Mouse (Mus musculus) heart, embryonic 11.5 days (tissue): ENCODE data around the gene Palld. TPM values are rescaled to one million over a fixed set of nuclear protein-coding genes. Genes with fewer than 3 reads are reported as not detected.

Experiments
- ATAC-seq: fragments of 200-750 bp; cut with Nextera tagmentation; replicated peaks from 2 replicates; pipeline ENCODE4 v1.8.0; 2017; ENCODE audit warnings: moderate library complexity; ENCODE audit not compliant: insufficient number of reproducible peaks, low FRiP score, low TSS enrichment
- H3K27ac ChIP-seq: fragments of 300-500 bp; sonication (generic); 2 replicates; pipeline ENCODE4 v1.5.1; 2014; ENCODE audit warnings: mild to moderate bottlenecking, low read depth, low read length
- H3K27me3 ChIP-seq: fragments of 300-500 bp; sonication (generic); 2 replicates; pipeline ENCODE4 v1.6.1; 2014; ENCODE audit warnings: mild to moderate bottlenecking, low read length, mixed read lengths; ENCODE audit not compliant: control insufficient read depth, insufficient read depth
- H3K36me3 ChIP-seq: fragments of 300-500 bp; sonication (generic); 2 replicates; pipeline ENCODE4 v1.6.1; 2014; ENCODE audit warnings: mild to moderate bottlenecking, low read length, moderate library complexity, mixed read lengths; ENCODE audit not compliant: control insufficient read depth, insufficient read depth
- H3K4me1 ChIP-seq: fragments of 300-500 bp; sonication (generic); 2 replicates; pipeline ENCODE4 v1.6.1; 2014; ENCODE audit warnings: low read length; ENCODE audit not compliant: control insufficient read depth, insufficient read depth
- H3K4me2 ChIP-seq: fragments of 300-500 bp; sonication (generic); 2 replicates; pipeline ENCODE4 v1.6.1; 2014; ENCODE audit warnings: mild to moderate bottlenecking, moderate library complexity
- H3K4me3 ChIP-seq: fragments of 300-500 bp; sonication (generic); 2 replicates; pipeline ENCODE4 v1.5.1; 2014; ENCODE audit warnings: low read depth, low read length
- H3K9ac ChIP-seq: fragments of 300-500 bp; sonication (generic); 2 replicates; pipeline ENCODE4 v1.6.1; 2014; ENCODE audit warnings: mild to moderate bottlenecking, low read depth, low read length, moderate library complexity
- H3K9me3 ChIP-seq: fragments of 300-500 bp; sonication (generic); replicated peaks from 2 replicates; pipeline ENCODE4 v1.6.1; 2016; ENCODE audit warnings: low read length; ENCODE audit not compliant: control insufficient read depth
- WGBS: fragments of 180-500 bp; shearing (Covaris S2); extraction: QIAGEN DNeasy Blood & Tissue Kit; methylation state at CpG from one replicate; pipeline ENCODE4 v1.1.7; 2014; ENCODE audit not compliant: insufficient replicate concordance; 5-methylcytosine and 5-hydroxymethylcytosine counted together
- polyA plus RNA-seq: library from polyadenylated mRNA; unstranded; fragments of >200 nt; fragmentation: Nextera tagmentation; extraction: Ambion mirVana; gene quantifications from 2 replicates; pipeline ENCODE4 v1.2.1, GENCODE M21; 2014

Palld gene
- polyA plus RNA-seq, 1 experiment from 2014 or later = 157 TPM

DNA sequence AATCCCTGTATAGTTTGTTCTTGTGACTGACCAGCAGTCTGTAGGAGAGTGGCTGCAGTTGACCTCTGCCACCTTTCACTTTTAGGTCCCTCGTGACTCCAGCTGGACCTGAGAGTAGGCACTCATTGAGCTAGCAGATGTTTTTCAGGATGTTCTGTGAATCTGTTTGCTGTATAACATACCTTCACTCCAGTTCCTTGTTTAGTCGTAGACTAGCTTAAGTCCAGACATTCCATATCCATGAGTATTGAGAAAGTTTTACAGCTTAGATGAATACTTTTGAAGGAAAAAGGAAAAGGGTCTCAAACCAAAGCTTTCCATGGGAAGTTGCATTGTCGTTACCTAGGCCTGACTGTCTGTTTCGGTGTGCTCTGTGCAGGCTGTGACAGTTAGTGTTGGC is 405.4 kb downstream of the Palld start:
- Histone ChIP-seq H3K4me3 (no peak overlapping the region), H3K9me3 (no peaks in the 10 kb centered on the region), H3K27ac (no peak overlapping the region), H3K36me3 (no peaks in the 10 kb centered on the region), H3K27me3 (no peaks in the 10 kb centered on the region), H3K4me1 (no peaks in the 10 kb centered on the region), H3K4me2 (no peak overlapping the region), H3K9ac (no peak overlapping the region)
- ATAC-seq = no peak
- WGBS = 84% methylated on average over 4 of the region's 4 CpGs

DNA sequence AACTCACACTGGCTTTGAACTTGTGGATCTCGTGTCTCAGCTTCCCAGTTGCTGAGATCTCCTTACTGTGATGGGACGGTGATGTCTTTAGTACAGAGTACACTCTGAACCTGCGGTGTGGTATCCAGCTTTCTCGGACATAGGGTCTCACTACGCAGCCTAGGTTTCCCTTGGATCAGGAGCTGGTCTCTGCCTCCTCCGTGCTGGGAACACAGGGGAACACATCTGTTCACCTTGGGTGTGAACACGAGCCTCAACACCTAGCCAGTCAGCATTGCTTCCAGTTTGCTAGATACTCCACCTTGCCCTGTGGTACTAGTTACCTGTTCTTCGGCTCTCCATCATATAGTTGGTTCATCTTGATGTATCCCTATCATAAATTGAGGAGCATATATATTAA is 413.9 kb downstream of the Palld start:
- H3K27ac ChIP-seq = no peak overlapping the region
- peak overlapping the region; percentile 86 for H3K4me2 ChIP-seq
- H3K9ac ChIP-seq = no peak overlapping the region
- no peaks in the 10 kb centered on the region for H3K9me3 ChIP-seq
- 88% methylated on average over 8 of the region's 8 CpGs for WGBS
- no peak for ATAC-seq
- no peaks in the 10 kb centered on the region for H3K27me3 ChIP-seq
- H3K4me1 ChIP-seq = no peaks in the 10 kb centered on the region; the same call in 1 of the 2 replicates
- H3K36me3 ChIP-seq = no peaks in the 10 kb centered on the region
- H3K4me3 ChIP-seq = peak overlapping the region; percentile 77

GRCm38 (mm10) chr8:61487597-61488156 is 414.8 kb downstream of the Palld start, which contains the start of gene Cbr4:
Gene Cbr4 (plus strand): TSS chr8:61487734.
- H3K4me2 ChIP-seq = peak within 1 kb of the TSS; percentile 86
- H3K27ac ChIP-seq = peak within 1 kb of the TSS; percentile 95
- H3K4me1 ChIP-seq = no peaks in the 10 kb centered on the region; the same call in 1 of the 2 replicates
- no peaks in the 10 kb centered on the region for H3K36me3 ChIP-seq
- H3K9ac ChIP-seq = peak within 1 kb of the TSS; percentile 96
- no peaks in the 10 kb centered on the region for H3K9me3 ChIP-seq
- WGBS = under 1% methylated on average over 29 of the region's 29 CpGs
- H3K4me3 ChIP-seq = peak within 1 kb of the TSS; percentile 77
- ATAC-seq = peak; percentile 87
- H3K27me3 ChIP-seq = no peaks in the 10 kb centered on the region

- peak; percentile 51; the same call in 1 of the 2 replicates for ATAC-seq
- Histone ChIP-seq H3K4me2 (no peak overlapping the region; the same call in 1 of the 2 replicates), H3K9me3 (no peaks in the 10 kb centered on the region), H3K27me3 (no peaks in the 10 kb centered on the region), H3K9ac (no peak overlapping the region), H3K4me3 (peak overlapping the region; percentile 77), H3K27ac (no peak overlapping the region), H3K36me3 (no peaks in the 10 kb centered on the region), H3K4me1 (no peaks in the 10 kb centered on the region; the same call in 1 of the 2 replicates)
- WGBS = 95% methylated on average over 2 of the region's 2 CpGs
Observed at GRCm38 (mm10) chr8:61486923-61487529, 415.5 kb downstream of the Palld start.

- Histone ChIP-seq H3K27me3 (no peaks in the 10 kb centered on the region), H3K27ac (no peak overlapping the region), H3K9me3 (no peaks in the 10 kb centered on the region), H3K4me3 (no peak overlapping the region), H3K4me1 (no peaks in the 10 kb centered on the region), H3K4me2 (no peak overlapping the region), H3K36me3 (no peaks in the 10 kb centered on the region), H3K9ac (no peak overlapping the region)
- no peak for ATAC-seq
- WGBS = 80% methylated on average over 14 of the region's 14 CpGs
Observed at GRCm38 (mm10) chr8:61480260-61480967, 422.1 kb downstream of the Palld start.

GRCm38 (mm10) chr8:61479506-61480214 is 422.8 kb downstream of the Palld start:
- ATAC-seq = no peak
- H3K4me3 ChIP-seq = no peak overlapping the region
- WGBS = 47% methylated on average over 11 of the region's 11 CpGs
- no peak overlapping the region for H3K9ac ChIP-seq
- no peaks in the 10 kb centered on the region for H3K27me3 ChIP-seq
- no peaks in the 10 kb centered on the region for H3K4me1 ChIP-seq
- H3K4me2 ChIP-seq = no peak overlapping the region
- H3K27ac ChIP-seq = no peak overlapping the region
- H3K9me3 ChIP-seq = no peaks in the 10 kb centered on the region
- no peaks in the 10 kb centered on the region for H3K36me3 ChIP-seq

DNA sequence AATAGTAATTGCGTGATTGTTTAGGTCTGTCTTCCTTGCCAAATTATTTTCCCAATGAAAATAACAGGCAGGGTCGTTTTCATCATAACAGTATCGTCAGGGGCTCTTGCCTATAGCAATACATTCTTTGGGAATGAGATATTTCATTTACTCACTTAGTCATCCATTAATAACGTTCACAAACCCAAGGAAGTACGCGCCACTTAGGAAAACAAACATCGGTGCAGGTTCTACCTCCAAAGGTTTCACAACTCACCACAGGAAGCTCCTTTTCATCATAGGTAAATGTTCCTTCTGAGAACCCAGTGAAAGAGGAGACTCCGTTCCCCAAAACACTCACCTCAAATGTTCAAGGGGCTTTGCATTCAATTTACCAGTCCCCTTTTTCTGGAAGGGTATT is 423.7 kb downstream of the Palld start:
- Histone ChIP-seq H3K4me1 (no peaks in the 10 kb centered on the region), H3K4me3 (no peak overlapping the region), H3K4me2 (no peak overlapping the region), H3K36me3 (no peaks in the 10 kb centered on the region), H3K27me3 (no peaks in the 10 kb centered on the region), H3K27ac (no peak overlapping the region), H3K9ac (no peak overlapping the region), H3K9me3 (no peaks in the 10 kb centered on the region)
- 73% methylated on average over 8 of the region's 8 CpGs for WGBS
- no peak for ATAC-seq

DNA sequence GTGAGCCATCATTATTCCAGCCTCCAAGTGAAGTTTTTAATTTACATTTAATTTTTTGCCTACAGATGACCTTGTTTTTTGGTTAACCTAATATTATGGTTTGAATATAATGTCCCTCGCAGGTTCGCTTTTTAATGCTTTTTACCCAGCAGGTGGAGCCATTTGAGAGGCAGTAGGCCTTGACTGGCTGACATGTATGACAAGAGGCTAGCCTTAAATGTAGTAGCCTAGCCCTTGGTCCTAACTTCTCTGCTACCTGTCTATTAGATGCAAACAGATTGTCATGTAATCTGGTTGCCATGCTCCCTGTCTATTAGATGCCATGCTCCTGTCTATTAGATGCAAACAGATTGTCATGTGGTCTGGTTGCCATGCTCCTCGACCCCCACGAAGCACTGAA is 424.3 kb downstream of the Palld start:
- no peak for ATAC-seq
- Histone ChIP-seq H3K9me3 (no peaks in the 10 kb centered on the region), H3K9ac (no peak overlapping the region), H3K36me3 (no peaks in the 10 kb centered on the region), H3K4me3 (no peak overlapping the region), H3K27ac (no peak overlapping the region), H3K4me2 (no peak overlapping the region), H3K4me1 (no peaks in the 10 kb centered on the region), H3K27me3 (no peaks in the 10 kb centered on the region)
- 91% methylated on average over 4 of the region's 4 CpGs for WGBS
